Mouse (Mus musculus) olfactory bulb, adult 2 months (tissue): ENCODE measurements around the gene Mertk. TPM values are rescaled to one million over a fixed set of nuclear protein-coding genes. Genes with fewer than 3 reads are reported as not detected.

Experiments
- H3K27ac ChIP-seq: fragments of 200-500 bp; 2 replicates; pipeline ENCODE4 v1.5.1; 2012; ENCODE audit warnings: low read depth, low read length; ENCODE audit not compliant: insufficient read depth
- H3K4me1 ChIP-seq: fragments of 200-500 bp; 2 replicates; pipeline ENCODE4 v1.6.1; 2012; ENCODE audit warnings: low read length; ENCODE audit not compliant: control insufficient read depth, insufficient read depth
- H3K4me3 ChIP-seq: fragments of 200-500 bp; 2 replicates; pipeline ENCODE4 v1.5.1; 2012; ENCODE audit warnings: mild to moderate bottlenecking, low read depth, low read length, moderate library complexity; ENCODE audit not compliant: insufficient read depth
- CTCF ChIP-seq: fragments of 200-500 bp; IDR thresholded peaks from 2 replicates; pipeline ENCODE4 v1.5.1; 2012; ENCODE audit warnings: low read depth, mild to moderate bottlenecking, low read length, moderate library complexity; ENCODE audit not compliant: insufficient read depth
- POLR2A ChIP-seq: fragments of 200-500 bp; IDR thresholded peaks from 2 replicates; pipeline ENCODE4 v1.6.1; 2012; ENCODE audit warnings: mild to moderate bottlenecking, low read depth, low read length, moderate library complexity; ENCODE audit not compliant: insufficient read depth
- WGBS: fragments of 180-500 bp; shearing (Covaris S2); methylation state at CpG from one replicate; pipeline ENCODE4 v1.1.7; 2018; 5-methylcytosine and 5-hydroxymethylcytosine counted together
- polyA plus RNA-seq: library from polyadenylated mRNA; stranded (reverse); fragments of >200 nt; gene quantifications from 2 replicates; pipeline ENCODE4 v1.2.4, GENCODE M21; 2012; ENCODE audit warnings: low replicate concordance; ENCODE audit not compliant: missing spikeins, insufficient read depth, insufficient read length

Mertk gene
- polyA plus RNA-seq, 1 experiment: not detected

DNA sequence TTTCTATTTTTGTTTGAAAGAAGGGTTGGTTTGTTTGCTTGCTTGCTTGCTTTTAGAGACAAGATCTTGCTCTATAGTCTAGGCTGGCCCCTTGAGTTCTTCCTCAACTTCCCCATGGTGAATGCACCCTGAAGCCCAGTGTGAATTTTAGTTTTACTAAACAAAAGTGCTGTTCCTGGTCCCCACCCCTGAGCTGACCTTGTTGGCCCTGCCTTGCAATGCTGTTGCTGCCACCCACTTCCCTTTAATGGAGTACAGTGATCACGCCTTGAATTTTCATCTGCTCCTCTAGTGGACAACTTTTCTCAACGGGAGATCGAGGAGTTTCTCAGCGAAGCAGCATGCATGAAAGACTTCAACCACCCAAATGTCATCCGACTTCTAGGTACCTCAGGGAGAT is 83.5 kb downstream of the Mertk start:
- WGBS: 94% methylated on average over 5 of the region's 5 CpGs
- Histone ChIP-seq H3K4me1 (no peaks in the 10 kb centered on the region), H3K27ac (no peak overlapping the region), H3K4me3 (no peak overlapping the region)
- TF ChIP-seq CTCF (no peak), POLR2A (no peak)

DNA sequence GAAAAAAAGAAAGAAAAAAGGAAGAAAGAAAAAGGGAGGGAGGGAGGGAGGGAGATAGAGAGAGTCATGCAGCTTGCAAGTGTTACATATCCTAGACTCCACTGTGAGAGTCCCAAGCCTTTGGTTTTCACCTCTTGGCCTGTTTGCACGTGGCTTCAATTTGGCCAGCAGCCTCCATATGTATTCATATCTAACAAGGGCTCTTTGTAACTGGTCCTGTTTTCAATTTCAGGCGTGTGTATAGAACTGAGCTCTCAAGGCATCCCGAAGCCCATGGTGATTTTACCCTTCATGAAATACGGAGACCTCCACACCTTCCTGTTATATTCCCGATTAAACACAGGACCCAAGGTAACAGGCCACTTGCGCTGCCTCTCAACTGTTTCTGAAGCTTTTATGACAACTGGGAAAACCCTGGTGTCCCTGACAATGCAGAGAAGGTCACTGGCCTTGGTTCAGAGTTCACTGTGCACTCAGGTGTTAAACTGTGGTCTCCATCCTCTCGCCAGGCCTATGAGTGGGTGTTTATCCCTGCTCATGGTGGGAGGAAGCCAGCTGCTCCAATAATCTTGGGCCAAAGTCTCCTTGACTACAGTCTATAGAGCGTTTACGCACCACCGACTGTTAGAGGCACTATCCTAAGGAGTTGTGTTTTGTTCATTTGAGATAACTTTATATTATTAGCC is 85.0 kb downstream of the Mertk start:
- TF ChIP-seq CTCF (no peak), POLR2A (no peak)
- Histone ChIP-seq H3K27ac (no peak overlapping the region), H3K4me3 (no peak overlapping the region), H3K4me1 (no peaks in the 10 kb centered on the region)
- 79% methylated on average over 10 of the region's 10 CpGs for WGBS

DNA sequence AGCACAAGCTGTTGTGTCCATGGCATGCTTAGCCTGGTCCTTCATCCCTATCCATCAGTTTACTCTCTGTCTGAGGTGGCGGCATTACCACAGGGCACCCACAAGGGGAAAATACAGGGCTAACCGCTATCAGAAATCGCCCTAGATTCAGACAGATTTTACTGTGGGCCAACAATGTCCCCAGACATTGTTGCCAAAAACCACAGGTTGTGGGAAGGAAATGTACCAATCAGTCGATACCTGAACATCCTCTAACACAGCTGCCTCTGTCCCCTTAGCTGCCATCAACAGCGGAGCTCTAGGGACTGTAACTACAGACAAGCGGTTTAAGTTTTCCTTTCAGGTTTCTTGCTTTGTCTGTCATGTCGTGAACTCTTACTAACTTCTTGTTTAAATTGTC is 86.1 kb downstream of the Mertk start:
- H3K4me3 ChIP-seq: no peak overlapping the region
- H3K27ac ChIP-seq: no peak overlapping the region
- H3K4me1 ChIP-seq: no peaks in the 10 kb centered on the region
- TF ChIP-seq POLR2A: no peak
- no peak for TF ChIP-seq CTCF
- 94% methylated on average over 7 of the region's 7 CpGs for WGBS

DNA sequence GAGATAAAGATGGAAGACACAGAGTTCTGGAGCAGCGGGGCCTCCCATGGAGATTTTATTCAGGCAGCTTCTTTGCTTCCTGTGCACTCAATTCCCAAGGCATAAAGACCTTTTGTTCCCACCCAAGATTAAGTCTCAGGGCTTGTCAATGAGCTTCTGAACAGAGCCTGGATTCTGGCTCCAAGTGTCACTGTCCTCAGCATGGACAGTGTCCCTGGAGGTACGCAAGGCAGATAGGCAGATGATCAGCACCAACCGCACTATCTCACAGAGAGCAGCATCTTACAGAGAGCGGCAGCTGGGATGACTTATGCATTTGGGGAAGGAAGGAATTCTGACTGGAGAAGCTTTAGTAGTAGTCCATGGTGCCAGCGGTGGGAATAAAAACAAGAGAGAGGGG is 87.6 kb downstream of the Mertk start:
- Histone ChIP-seq H3K4me3 (no peak overlapping the region), H3K27ac (no peak overlapping the region), H3K4me1 (no peaks in the 10 kb centered on the region)
- WGBS: 48% methylated on average over 5 of the region's 5 CpGs
- TF ChIP-seq CTCF (no peak), POLR2A (no peak)

DNA sequence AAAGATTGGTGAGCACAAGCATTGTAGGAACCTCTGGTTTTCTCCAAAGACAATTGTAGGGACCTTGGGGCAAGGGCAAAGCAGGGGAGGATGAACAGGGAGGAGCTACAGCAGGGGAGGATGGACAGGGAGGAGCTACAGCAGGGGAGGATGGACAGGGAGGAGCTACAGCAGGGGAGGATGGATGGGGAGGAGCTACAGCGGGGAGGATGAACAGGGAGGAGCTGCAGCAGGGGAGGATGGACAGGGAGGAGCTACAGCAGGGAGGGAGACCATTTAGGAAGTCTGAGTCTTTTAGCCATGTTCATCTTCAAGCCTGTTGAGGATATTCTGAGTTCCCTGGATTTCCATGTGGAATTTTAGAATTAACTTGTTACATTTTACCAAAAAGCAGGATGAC is 88.0 kb downstream of the Mertk start:
- H3K27ac ChIP-seq: no peak overlapping the region
- 74% methylated on average over 1 of the region's 1 CpGs for WGBS
- H3K4me1 ChIP-seq: no peaks in the 10 kb centered on the region
- no peak overlapping the region for H3K4me3 ChIP-seq
- no peak for TF ChIP-seq CTCF
- TF ChIP-seq POLR2A: no peak

DNA sequence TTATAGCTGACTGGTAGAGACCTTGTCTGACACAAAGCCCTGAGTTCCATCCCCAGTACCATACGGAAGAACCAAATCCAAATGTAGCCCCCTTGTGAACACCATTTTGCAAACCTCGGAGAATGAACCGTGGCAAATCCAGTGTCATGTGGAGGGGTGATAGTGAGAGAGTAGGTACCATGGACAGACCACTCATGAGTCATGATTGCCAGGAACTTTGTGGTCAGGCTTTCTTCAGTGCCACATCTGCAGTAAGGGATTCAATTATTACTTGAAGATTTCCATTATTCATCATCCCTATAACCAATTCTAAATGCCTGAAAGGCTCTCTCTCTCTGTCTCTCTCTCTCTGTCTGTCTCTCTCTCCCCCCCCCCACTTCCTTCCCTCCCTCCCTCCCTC is 89.0 kb downstream of the Mertk start:
- TF ChIP-seq CTCF (no peak), POLR2A (no peak)
- Histone ChIP-seq H3K4me3 (no peak overlapping the region), H3K27ac (no peak overlapping the region), H3K4me1 (no peaks in the 10 kb centered on the region)
- 93% methylated on average over 3 of the region's 3 CpGs for WGBS

DNA sequence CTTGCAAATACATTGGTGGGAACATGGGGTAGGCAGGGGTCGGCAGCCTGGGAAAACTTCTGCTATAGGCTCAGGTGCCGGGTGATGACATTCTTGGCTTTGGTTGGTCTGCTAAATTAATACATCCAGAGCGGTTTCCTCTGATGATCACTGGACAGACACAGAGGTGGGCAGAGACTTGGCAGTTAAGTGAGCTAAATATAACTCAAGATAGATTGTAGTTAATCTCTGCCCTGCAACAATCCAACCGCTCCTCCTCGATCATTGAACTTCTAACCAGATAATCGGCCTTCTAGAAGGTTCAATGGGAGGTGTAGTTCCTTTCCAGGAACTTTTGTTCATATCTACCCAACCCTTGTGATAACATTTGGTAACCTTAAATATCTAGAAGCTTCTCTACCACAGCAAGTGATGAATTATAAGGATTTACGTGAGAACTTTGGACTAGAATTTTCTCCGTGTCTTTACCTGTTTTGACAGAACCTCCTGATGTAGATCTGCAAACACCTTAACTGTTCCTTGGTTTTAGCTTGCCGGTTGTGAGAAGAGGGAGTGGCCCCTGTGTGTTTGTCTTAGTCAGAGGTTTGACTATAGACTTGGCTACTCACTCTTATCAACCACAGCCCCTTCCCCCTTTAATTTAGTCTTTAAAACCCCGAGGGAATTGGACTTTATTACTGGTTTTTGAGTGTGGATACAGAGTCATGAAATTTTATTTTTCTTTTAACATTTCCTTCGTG is 92.3 kb downstream of the Mertk start:
- no peak overlapping the region for H3K27ac ChIP-seq
- 92% methylated on average over 11 of the region's 11 CpGs for WGBS
- H3K4me1 ChIP-seq: peaks cover 3% of the 10 kb centered on the region; the same call in 1 of the 2 replicates
- TF ChIP-seq POLR2A (no peak), CTCF (no peak)
- no peak overlapping the region for H3K4me3 ChIP-seq

DNA sequence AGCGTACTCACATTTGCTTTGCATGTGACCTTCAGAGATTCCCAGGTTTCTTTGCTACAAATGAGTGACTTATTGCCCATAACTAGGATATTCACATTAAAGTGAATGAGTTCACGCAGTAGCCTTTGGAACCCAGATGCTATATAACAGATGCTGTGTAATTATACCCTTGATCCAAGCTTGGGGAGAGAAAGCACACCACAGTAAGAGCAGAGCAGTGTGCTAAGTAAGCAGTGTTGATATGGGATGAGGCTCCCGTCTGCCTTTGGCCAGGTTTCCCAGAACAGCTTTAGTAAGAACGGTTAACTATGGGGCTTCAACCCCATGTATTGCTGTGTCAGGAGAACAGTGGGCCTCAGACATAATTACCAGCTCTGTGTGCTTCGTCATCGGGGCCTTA is 95.2 kb downstream of the Mertk start:
- TF ChIP-seq CTCF (no peak), POLR2A (no peak)
- WGBS: 40% methylated on average over 6 of the region's 6 CpGs
- no peak overlapping the region for H3K4me3 ChIP-seq
- peaks cover 3% of the 10 kb centered on the region; the same call in 1 of the 2 replicates for H3K4me1 ChIP-seq
- H3K27ac ChIP-seq: no peak overlapping the region

DNA sequence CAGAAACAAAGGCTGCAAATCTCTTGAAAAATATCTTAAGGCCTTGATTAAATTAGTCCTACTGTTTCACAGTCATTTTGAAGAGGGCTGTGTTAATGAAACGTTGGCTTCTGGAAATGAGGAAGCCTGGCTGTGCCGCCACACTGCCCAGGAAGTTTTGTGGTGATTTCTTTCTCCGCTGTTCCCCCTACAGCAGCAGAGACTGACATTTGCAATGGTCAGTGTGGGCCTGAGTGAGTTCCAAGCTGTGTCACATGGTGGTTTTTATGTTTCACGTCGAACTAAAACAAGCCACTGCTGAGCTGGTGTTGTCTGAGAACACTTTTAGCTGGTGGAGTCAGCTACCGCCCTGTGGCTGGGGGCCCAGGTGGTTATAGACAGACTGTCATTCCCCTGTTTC is 97.7 kb downstream of the Mertk start:
- no peak overlapping the region for H3K4me3 ChIP-seq
- H3K4me1 ChIP-seq: peaks cover 3% of the 10 kb centered on the region; the same call in 1 of the 2 replicates
- no peak for TF ChIP-seq CTCF
- TF ChIP-seq POLR2A: no peak
- H3K27ac ChIP-seq: no peak overlapping the region
- WGBS: 51% methylated on average over 6 of the region's 6 CpGs

DNA sequence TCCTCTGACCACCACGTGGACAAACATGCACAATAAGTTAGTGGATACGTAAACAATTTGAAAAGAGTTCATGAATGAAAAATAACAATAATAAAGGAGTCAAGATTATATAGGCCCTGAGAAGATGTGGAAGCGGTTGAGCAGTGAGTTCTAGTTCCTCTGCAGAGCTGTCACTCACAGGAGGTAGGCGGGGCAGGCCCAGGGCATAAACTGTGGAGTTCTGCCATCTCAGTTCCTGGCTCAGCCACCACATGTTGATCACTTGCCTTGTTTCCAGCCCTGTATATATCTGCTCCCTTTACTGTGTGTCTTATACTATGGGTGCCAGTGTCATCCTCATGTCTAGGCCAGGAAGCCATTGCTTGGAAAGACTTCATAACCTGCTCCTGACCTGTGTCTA is 104.7 kb downstream of the Mertk start:
- TF ChIP-seq POLR2A (no peak), CTCF (no peak)
- WGBS: 94% methylated on average over 4 of the region's 4 CpGs
- Histone ChIP-seq H3K4me3 (no peak overlapping the region), H3K4me1 (no peaks in the 10 kb centered on the region), H3K27ac (no peak overlapping the region)
